Mouse (Mus musculus) left cerebral cortex, adult 2 months (tissue): Measurements from ENCODE around the gene Hspd1. TPM values are rescaled to one million over a fixed set of nuclear protein-coding genes. Genes with fewer than 3 reads are reported as not detected.

ENCODE experiments used
- DNase-seq, 2 experiments: peaks; one replicate each; pipeline ENCODE4 v3.0.0; 2021 to 2022; ENCODE audit warnings: low spot score in 2 of 2, mixed read lengths in 1 of 2; ENCODE audit errors: extremely low spot score in 1 of 2
- H3K27ac ChIP-seq: fragments of 200-600 bp; 2 replicates; pipeline ENCODE4 v1.8.1; 2022
- H3K4me3 ChIP-seq: fragments of 200-600 bp; 2 replicates; pipeline ENCODE4 v1.8.1; 2022
- CTCF ChIP-seq: fragments of 200-600 bp; IDR thresholded peaks from 2 replicates; pipeline ENCODE4 v1.8.1; 2022; ENCODE audit warnings: antibody characterized with exemption, mild to moderate bottlenecking, moderate library complexity
- intact Hi-C: fragments of 180-260 bp; cut with DNase I; formaldehyde crosslinking; loops from one replicate; pipeline ENCODE4 v1.15.1; 2025
- total RNA-seq, 2 experiments: library from RNA; stranded (reverse); gene quantifications; 2 replicates each; pipeline ENCODE4 v1.2.3; 2021

Hspd1 gene
- total RNA-seq, 2 experiments from 2014 or later, result 151 to 170 TPM

DNA sequence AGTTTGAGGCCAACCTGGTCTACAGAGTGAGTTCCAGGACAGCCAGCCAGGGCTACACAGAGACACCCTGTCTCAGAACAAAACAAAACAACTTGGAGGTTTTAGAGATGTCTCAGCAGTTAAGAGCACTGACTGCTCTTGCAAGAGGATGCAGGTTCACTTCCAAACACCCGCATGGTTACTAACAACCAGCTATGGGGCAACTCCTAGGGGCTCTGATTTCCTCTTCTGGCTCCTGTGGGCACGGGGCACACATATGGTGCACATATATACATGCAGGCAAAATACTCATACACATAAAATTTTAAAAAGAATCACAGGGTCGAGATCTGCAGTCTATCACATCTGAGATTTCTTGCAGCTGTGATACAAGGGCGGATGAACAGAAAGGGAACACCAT lies 58.6 kb downstream of the Hspd1 start:
- TF ChIP-seq CTCF, result no peak
- DNase-seq, result no peak
- intact Hi-C loops, result no loop called here
- Histone ChIP-seq H3K27ac (no peak overlapping the region), H3K4me3 (no peak overlapping the region)

GRCm38 (mm10) chr1:55028512-55029249 lies 59.4 kb downstream of the Hspd1 start:
- DNase-seq, result no peak
- no peak overlapping the region for H3K4me3 ChIP-seq
- no peak overlapping the region for H3K27ac ChIP-seq
- TF ChIP-seq CTCF, result no peak
- intact Hi-C loops, result no loop called here

GRCm38 (mm10) chr1:55027966-55028365 lies 60.1 kb downstream of the Hspd1 start:
- no peak for DNase-seq
- no peak overlapping the region; the same call in 1 of the 2 replicates for H3K27ac ChIP-seq
- peak overlapping the region; percentile 97; the same call in 1 of the 2 replicates for H3K4me3 ChIP-seq
- intact Hi-C loops, result loop anchor here (1.0 to 2.0 kb wide), 3 partner anchors 24 to 103 kb away; partner anchors contain the start of genes Coq10b and Mob4
- TF ChIP-seq CTCF, result no peak

Other genes starting within 250 kb of the Hspd1 start
- 10 to 100 TPM; 19.9 to 23.5 TPM for gene Ankrd44, start 161.9 kb downstream of the Hspd1 start, total RNA-seq
- 100 to 1,000 TPM; 159 to 164 TPM for gene Sf3b1, start 60.8 kb downstream of the Hspd1 start, total RNA-seq
- 10 to 100 TPM; 32.9 to 33.8 TPM for gene Coq10b, start 35.5 kb downstream of the Hspd1 start, total RNA-seq
- gene Hspe1, start 111 bp downstream of the Hspd1 start, total RNA-seq, result 10 to 100 TPM; 81.1 to 84.2 TPM
- 10 to 100 TPM; 50.2 to 50.3 TPM for gene Mob4, start 43.0 kb upstream of the Hspd1 start, total RNA-seq
- gene Rftn2, start 138.5 kb upstream of the Hspd1 start, total RNA-seq, result 10 to 100 TPM; 20.2 to 23.6 TPM
- 10 to 100 TPM; 10.2 to 10.7 TPM for gene Mars2, start 148.9 kb upstream of the Hspd1 start, total RNA-seq